Mouse (Mus musculus) liver, postnatal 0 days (tissue): ENCODE data around the gene Abcb5.

Experiments
- CTCF ChIP-seq: sonication (generic); IDR thresholded peaks from 2 replicates; pipeline ENCODE4 v1.5.1; 2016; ENCODE audit warnings: antibody characterized with exemption, low read depth
- EP300 ChIP-seq: IDR thresholded peaks from 2 replicates; pipeline ENCODE4 v1.6.1; 2016; ENCODE audit warnings: antibody characterized with exemption, low read depth, mild to moderate bottlenecking

GRCm38 (mm10) chr12:118846221-118846620 lies 120.0 kb downstream of the Abcb5 start, which contains the start of gene Sp8:
- no peak for TF ChIP-seq EP300
- TF ChIP-seq CTCF: no peak
